Mouse (Mus musculus): ENCODE data around the gene Lrrfip2. TPM values are rescaled to one million over a fixed set of nuclear protein-coding genes. Genes with fewer than 3 reads are reported as not detected.

The Lrrfip2 gene
- polyA plus RNA-seq, 1 experiment from 2014 or later: 34.5 TPM

- WGBS: 76% methylated on average over 11 of the region's 11 CpGs
- Histone ChIP-seq H3K4me3 (ENCODE audit: low read depth, low read length) (no peak overlapping the region), H3K4me2 (replicated peaks; ENCODE audit: low read depth, low read length) (no peak overlapping the region), H3K27me3 (ENCODE audit: control insufficient read depth, insufficient read depth, low read length) (no peaks in the 10 kb centered on the region), H3K9ac (replicated peaks; ENCODE audit: low read depth, low read length) (no peak overlapping the region), H3K27ac (ENCODE audit: low read length) (no peak overlapping the region), H3K9me3 (ENCODE audit: control insufficient read depth, low read depth, low read length) (no peaks in the 10 kb centered on the region), H3K36me3 (ENCODE audit: control insufficient read depth, insufficient read depth, low read length) (no peaks in the 10 kb centered on the region), H3K4me1 (ENCODE audit: control insufficient read depth, insufficient read depth, low read length) (no peaks in the 10 kb centered on the region)
- ATAC-seq (ENCODE audit: insufficient number of reproducible peaks, insufficient read depth, low FRiP score, low read depth): peak; percentile 37; the same call in 1 of the 2 replicates
These were observed 38.5 kb downstream of the Lrrfip2 start for GRCm38 (mm10) chr9:111155764-111156458.

GRCm38 (mm10) chr9:111159562-111159961 is 42.2 kb downstream of the Lrrfip2 start:
- Histone ChIP-seq H3K4me3 (ENCODE audit: low read depth, low read length) (no peak overlapping the region), H3K9ac (replicated peaks; ENCODE audit: low read depth, low read length) (no peak overlapping the region), H3K4me1 (ENCODE audit: control insufficient read depth, insufficient read depth, low read length) (no peaks in the 10 kb centered on the region), H3K27ac (ENCODE audit: low read length) (no peak overlapping the region), H3K27me3 (ENCODE audit: control insufficient read depth, insufficient read depth, low read length) (no peaks in the 10 kb centered on the region), H3K9me3 (ENCODE audit: control insufficient read depth, low read depth, low read length) (no peaks in the 10 kb centered on the region), H3K36me3 (ENCODE audit: control insufficient read depth, insufficient read depth, low read length) (peaks cover 3% of the 10 kb centered on the region), H3K4me2 (replicated peaks; ENCODE audit: low read depth, low read length) (no peak overlapping the region)
- 97% methylated on average over 1 of the region's 1 CpGs for WGBS
- no peak for ATAC-seq (ENCODE audit: insufficient number of reproducible peaks, insufficient read depth, low FRiP score, low read depth)

DNA sequence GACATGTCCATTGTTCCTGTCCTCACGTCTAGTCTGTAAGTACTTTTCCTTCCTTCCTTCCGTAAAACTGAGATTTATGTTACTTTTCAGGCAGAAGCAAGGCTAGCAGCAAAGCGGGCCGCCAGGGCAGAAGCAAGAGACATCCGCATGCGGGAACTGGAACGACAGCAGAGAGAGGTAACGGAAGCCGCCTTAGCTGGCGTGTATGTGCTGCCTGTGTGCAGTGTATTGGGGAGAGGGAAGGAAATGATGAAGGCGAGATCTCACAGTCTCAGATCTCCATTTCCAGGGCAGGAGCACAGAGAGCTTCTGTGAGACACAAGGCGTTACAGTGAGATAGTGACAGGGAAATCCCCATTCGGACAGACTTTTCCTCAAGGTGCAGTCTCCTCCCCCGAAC is 43.8 kb downstream of the Lrrfip2 start:
- Histone ChIP-seq H3K4me1 (ENCODE audit: control insufficient read depth, insufficient read depth, low read length) (no peaks in the 10 kb centered on the region), H3K27me3 (ENCODE audit: control insufficient read depth, insufficient read depth, low read length) (no peaks in the 10 kb centered on the region), H3K9me3 (ENCODE audit: control insufficient read depth, low read depth, low read length) (no peaks in the 10 kb centered on the region), H3K9ac (replicated peaks; ENCODE audit: low read depth, low read length) (no peak overlapping the region), H3K4me3 (ENCODE audit: low read depth, low read length) (no peak overlapping the region), H3K36me3 (ENCODE audit: control insufficient read depth, insufficient read depth, low read length) (peaks cover 3% of the 10 kb centered on the region), H3K4me2 (replicated peaks; ENCODE audit: low read depth, low read length) (no peak overlapping the region), H3K27ac (ENCODE audit: low read length) (no peak overlapping the region)
- 80% methylated on average over 14 of the region's 14 CpGs for WGBS
- no peak for ATAC-seq (ENCODE audit: insufficient number of reproducible peaks, insufficient read depth, low FRiP score, low read depth)

GRCm38 (mm10) chr9:111166612-111167011 is 49.2 kb downstream of the Lrrfip2 start:
- no peak overlapping the region for H3K4me3 ChIP-seq (ENCODE audit: low read depth, low read length)
- no peak overlapping the region for H3K4me2 ChIP-seq (replicated peaks; ENCODE audit: low read depth, low read length)
- peaks cover 3% of the 10 kb centered on the region for H3K36me3 ChIP-seq (ENCODE audit: control insufficient read depth, insufficient read depth, low read length)
- no peaks in the 10 kb centered on the region; the same call in 1 of the 2 replicates for H3K4me1 ChIP-seq (ENCODE audit: control insufficient read depth, insufficient read depth, low read length)
- H3K9ac ChIP-seq (replicated peaks; ENCODE audit: low read depth, low read length): no peak overlapping the region
- no peaks in the 10 kb centered on the region for H3K27me3 ChIP-seq (ENCODE audit: control insufficient read depth, insufficient read depth, low read length)
- no peaks in the 10 kb centered on the region for H3K9me3 ChIP-seq (ENCODE audit: control insufficient read depth, low read depth, low read length)
- H3K27ac ChIP-seq (ENCODE audit: low read length): no peak overlapping the region
- WGBS: 43% methylated on average over 4 of the region's 4 CpGs
- ATAC-seq (ENCODE audit: insufficient number of reproducible peaks, insufficient read depth, low FRiP score, low read depth): no peak

- H3K27ac ChIP-seq (ENCODE audit: low read length): no peak overlapping the region
- WGBS: 16% methylated on average over 3 of the region's 3 CpGs
- no peaks in the 10 kb centered on the region for H3K9me3 ChIP-seq (ENCODE audit: control insufficient read depth, low read depth, low read length)
- no peak for ATAC-seq (ENCODE audit: insufficient number of reproducible peaks, insufficient read depth, low FRiP score, low read depth)
- no peak overlapping the region for H3K4me2 ChIP-seq (replicated peaks; ENCODE audit: low read depth, low read length)
- no peaks in the 10 kb centered on the region for H3K36me3 ChIP-seq (ENCODE audit: control insufficient read depth, insufficient read depth, low read length)
- H3K9ac ChIP-seq (replicated peaks; ENCODE audit: low read depth, low read length): no peak overlapping the region
- no peaks in the 10 kb centered on the region; the same call in 1 of the 2 replicates for H3K4me1 ChIP-seq (ENCODE audit: control insufficient read depth, insufficient read depth, low read length)
- H3K27me3 ChIP-seq (ENCODE audit: control insufficient read depth, insufficient read depth, low read length): no peaks in the 10 kb centered on the region
- H3K4me3 ChIP-seq (ENCODE audit: low read depth, low read length): no peak overlapping the region
These were observed 53.0 kb downstream of the Lrrfip2 start for GRCm38 (mm10) chr9:111170430-111170829.

- no peak for ATAC-seq (ENCODE audit: insufficient number of reproducible peaks, insufficient read depth, low FRiP score, low read depth)
- peaks cover 2% of the 10 kb centered on the region; the same call in 1 of the 2 replicates for H3K36me3 ChIP-seq (ENCODE audit: control insufficient read depth, insufficient read depth, low read length)
- WGBS: 29% methylated on average over 5 of the region's 5 CpGs
- H3K9ac ChIP-seq (replicated peaks; ENCODE audit: low read depth, low read length): no peak overlapping the region
- no peaks in the 10 kb centered on the region for H3K9me3 ChIP-seq (ENCODE audit: control insufficient read depth, low read depth, low read length)
- H3K4me1 ChIP-seq (ENCODE audit: control insufficient read depth, insufficient read depth, low read length): no peaks in the 10 kb centered on the region; the same call in 1 of the 2 replicates
- H3K4me3 ChIP-seq (ENCODE audit: low read depth, low read length): no peak overlapping the region
- no peak overlapping the region for H3K4me2 ChIP-seq (replicated peaks; ENCODE audit: low read depth, low read length)
- no peak overlapping the region for H3K27ac ChIP-seq (ENCODE audit: low read length)
- no peaks in the 10 kb centered on the region for H3K27me3 ChIP-seq (ENCODE audit: control insufficient read depth, insufficient read depth, low read length)
These were observed 56.7 kb downstream of the Lrrfip2 start for GRCm38 (mm10) chr9:111174071-111174470.

GRCm38 (mm10) chr9:111178971-111179370 is 61.6 kb downstream of the Lrrfip2 start:
- no peak for ATAC-seq (ENCODE audit: insufficient number of reproducible peaks, insufficient read depth, low FRiP score, low read depth)
- Histone ChIP-seq H3K4me3 (ENCODE audit: low read depth, low read length) (no peak overlapping the region), H3K36me3 (ENCODE audit: control insufficient read depth, insufficient read depth, low read length) (peaks cover 3% of the 10 kb centered on the region), H3K27me3 (ENCODE audit: control insufficient read depth, insufficient read depth, low read length) (no peaks in the 10 kb centered on the region), H3K4me2 (replicated peaks; ENCODE audit: low read depth, low read length) (no peak overlapping the region), H3K4me1 (ENCODE audit: control insufficient read depth, insufficient read depth, low read length) (no peaks in the 10 kb centered on the region), H3K9me3 (ENCODE audit: control insufficient read depth, low read depth, low read length) (no peaks in the 10 kb centered on the region), H3K9ac (replicated peaks; ENCODE audit: low read depth, low read length) (no peak overlapping the region), H3K27ac (ENCODE audit: low read length) (no peak overlapping the region)
- 85% methylated on average over 5 of the region's 5 CpGs for WGBS

DNA sequence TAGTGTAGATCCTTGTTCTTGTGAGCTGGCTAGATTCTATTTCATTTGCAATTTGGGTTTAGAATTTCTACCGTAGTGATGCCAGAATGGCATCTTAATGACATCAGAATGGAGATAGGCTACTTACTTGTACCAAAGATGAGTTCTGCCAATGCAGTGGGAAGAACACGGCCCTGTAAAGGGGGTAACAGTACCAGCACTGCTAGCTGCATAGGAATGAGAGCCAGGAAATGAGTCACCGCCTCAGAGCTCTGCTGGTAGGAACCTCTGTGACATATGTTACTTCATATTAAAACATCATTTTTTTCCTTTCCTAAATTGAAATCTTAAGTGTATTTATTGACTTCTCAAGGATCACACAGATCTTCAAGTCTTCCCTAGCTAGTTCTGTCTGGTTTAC is 64.8 kb downstream of the Lrrfip2 start:
- WGBS: 70% methylated on average over 3 of the region's 3 CpGs
- Histone ChIP-seq H3K9ac (replicated peaks; ENCODE audit: low read depth, low read length) (no peak overlapping the region), H3K27me3 (ENCODE audit: control insufficient read depth, insufficient read depth, low read length) (no peaks in the 10 kb centered on the region), H3K4me1 (ENCODE audit: control insufficient read depth, insufficient read depth, low read length) (no peaks in the 10 kb centered on the region), H3K36me3 (ENCODE audit: control insufficient read depth, insufficient read depth, low read length) (peaks cover 3% of the 10 kb centered on the region), H3K9me3 (ENCODE audit: control insufficient read depth, low read depth, low read length) (no peaks in the 10 kb centered on the region), H3K27ac (ENCODE audit: low read length) (no peak overlapping the region), H3K4me3 (ENCODE audit: low read depth, low read length) (no peak overlapping the region), H3K4me2 (replicated peaks; ENCODE audit: low read depth, low read length) (no peak overlapping the region)
- ATAC-seq (ENCODE audit: insufficient number of reproducible peaks, insufficient read depth, low FRiP score, low read depth): no peak

DNA sequence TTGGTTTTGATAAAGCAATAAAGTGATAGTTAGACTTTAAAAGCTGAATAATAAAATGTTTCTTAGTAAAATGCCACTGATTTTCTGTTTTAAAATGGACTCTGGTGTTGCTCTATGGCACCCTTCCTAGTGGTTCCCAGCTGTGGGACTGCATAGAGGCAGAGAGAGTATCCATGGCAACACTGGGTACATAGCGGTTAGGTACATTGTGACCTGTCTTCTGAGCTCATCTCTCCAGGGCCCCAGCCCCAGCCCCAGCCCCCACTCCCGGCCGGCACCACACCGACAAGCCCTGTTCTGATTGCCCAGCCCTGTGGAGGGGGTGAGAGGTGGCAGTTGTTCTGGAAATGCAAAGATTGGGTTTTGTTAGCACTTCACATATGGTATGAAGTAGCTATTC is 67.5 kb downstream of the Lrrfip2 start:
- Histone ChIP-seq H3K36me3 (ENCODE audit: control insufficient read depth, insufficient read depth, low read length) (no peaks in the 10 kb centered on the region), H3K4me1 (ENCODE audit: control insufficient read depth, insufficient read depth, low read length) (no peaks in the 10 kb centered on the region), H3K9me3 (ENCODE audit: control insufficient read depth, low read depth, low read length) (no peaks in the 10 kb centered on the region), H3K4me3 (ENCODE audit: low read depth, low read length) (no peak overlapping the region), H3K9ac (replicated peaks; ENCODE audit: low read depth, low read length) (no peak overlapping the region), H3K4me2 (replicated peaks; ENCODE audit: low read depth, low read length) (no peak overlapping the region), H3K27ac (ENCODE audit: low read length) (no peak overlapping the region), H3K27me3 (ENCODE audit: control insufficient read depth, insufficient read depth, low read length) (no peaks in the 10 kb centered on the region)
- 62% methylated on average over 4 of the region's 4 CpGs for WGBS
- ATAC-seq (ENCODE audit: insufficient number of reproducible peaks, insufficient read depth, low FRiP score, low read depth): no peak

All from stomach, embryonic 14.5 days (tissue).